Mouse (Mus musculus): ENCODE data around the gene Ddx41. TPM values are rescaled to one million over a fixed set of nuclear protein-coding genes. Genes with fewer than 3 reads are reported as not detected.
A peak's percentile ranks its signal among the peaks of the same experiment; 100 is the strongest.

The Ddx41 gene
- total RNA-seq, 2 experiments from 2014 or later: 1.3 to 17.6 TPM

DNA sequence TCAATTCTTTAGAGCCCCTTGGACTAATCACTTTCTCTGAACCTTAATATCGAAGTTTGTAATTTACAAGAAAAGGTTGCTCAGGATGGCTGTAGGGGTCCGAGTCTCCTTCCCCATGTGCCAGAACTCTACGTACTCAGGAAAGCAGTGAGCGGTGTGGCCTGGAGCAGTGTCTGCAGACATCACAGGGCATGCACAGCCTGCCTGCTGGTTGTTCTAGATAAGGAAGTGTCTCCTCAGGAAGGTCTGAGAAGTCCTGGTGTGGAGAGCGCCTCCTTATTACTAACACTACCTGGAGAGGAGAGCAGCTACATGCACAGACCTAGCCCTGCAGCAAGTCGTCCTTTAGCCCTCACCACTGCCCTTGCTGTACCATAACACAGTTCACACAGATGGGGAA, 8.3 kb upstream of the Ddx41 start:
- peak; percentile 75 for ATAC-seq (replicated peaks; ENCODE audit: low FRiP score, poor library complexity, severe bottlenecking)

GRCm38 (mm10) chr13:55543447-55543846, 7.0 kb upstream of the Ddx41 start:
- no peak for ATAC-seq (replicated peaks; ENCODE audit: low FRiP score, poor library complexity, severe bottlenecking)

DNA sequence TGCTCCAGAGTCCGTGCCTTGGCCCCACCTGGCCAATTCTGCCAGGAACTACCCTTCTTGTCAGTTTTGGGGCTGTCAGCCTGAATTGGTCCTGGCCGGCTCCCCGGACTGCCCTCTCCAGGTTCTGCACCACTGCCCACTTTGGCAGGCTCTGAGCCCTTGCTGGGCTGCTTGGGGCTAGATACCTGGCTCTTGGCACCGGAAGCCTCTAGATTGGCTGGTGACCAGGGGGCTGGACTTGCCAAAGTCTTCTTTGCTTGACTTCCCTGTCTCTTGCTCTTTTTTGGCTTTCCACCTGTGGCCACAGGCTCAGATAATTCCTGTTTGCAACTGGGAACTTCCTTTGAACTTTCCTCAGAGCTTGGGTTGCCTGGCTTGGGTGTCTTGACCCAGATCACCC, 6.4 kb upstream of the Ddx41 start:
- ATAC-seq (replicated peaks; ENCODE audit: low FRiP score, poor library complexity, severe bottlenecking): no peak

- no peak for ATAC-seq (replicated peaks; ENCODE audit: low FRiP score, poor library complexity, severe bottlenecking)
Observed at GRCm38 (mm10) chr13:55540933-55541332, 4.5 kb upstream of the Ddx41 start.

GRCm38 (mm10) chr13:55535796-55536193, 663 bp downstream of the Ddx41 start:
- 0 out of 2 replicates have a peak, but pooled peaks have one; percentile 5 for ATAC-seq (replicated peaks; ENCODE audit: low FRiP score, poor library complexity, severe bottlenecking)

GRCm38 (mm10) chr13:55535191-55535590, 1.3 kb downstream of the Ddx41 start:
- no peak for ATAC-seq (replicated peaks; ENCODE audit: low FRiP score, poor library complexity, severe bottlenecking)

DNA sequence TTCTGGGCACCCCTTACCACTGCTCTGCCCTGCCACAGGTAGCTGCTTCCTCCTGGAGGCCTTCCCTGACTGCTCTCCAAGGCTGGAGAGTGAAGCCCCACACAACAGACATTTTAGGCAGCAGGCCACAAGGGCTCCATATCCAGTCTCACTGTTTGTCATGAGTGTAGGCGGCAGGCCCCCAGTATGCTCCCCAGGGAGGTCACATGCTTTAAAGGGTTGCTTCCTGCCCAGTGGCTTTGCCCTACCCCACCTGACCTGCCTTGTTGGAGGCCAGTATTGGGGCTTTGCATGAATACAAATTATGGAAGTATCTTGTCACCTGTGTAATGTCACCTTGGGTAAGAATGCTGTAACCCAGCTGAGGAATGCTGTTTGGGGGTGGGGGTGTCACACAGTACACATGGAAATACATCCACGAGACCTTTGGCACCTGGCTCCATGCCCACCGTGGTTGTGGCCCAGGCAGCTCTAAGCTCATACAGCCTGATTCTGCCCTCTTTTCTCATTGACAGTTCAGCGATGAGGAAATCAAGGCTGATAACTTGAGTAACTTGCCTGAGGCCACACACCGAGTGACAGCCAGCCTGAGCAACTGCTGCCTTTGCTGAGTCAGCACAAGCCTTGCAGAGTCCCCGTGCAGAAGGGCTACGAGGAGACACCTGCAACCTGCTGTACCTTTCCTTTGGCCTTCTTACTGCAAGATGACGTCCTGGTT, 7.1 kb downstream of the Ddx41 start, which contains the start of gene Dok3:
TSS of gene Dok3 (minus strand) at position 99 of the 718 bp plus-strand sequence.
- ATAC-seq (replicated peaks; ENCODE audit: low FRiP score, poor library complexity, severe bottlenecking): no peak

GRCm38 (mm10) chr13:55527834-55528772, 8.4 kb downstream of the Ddx41 start:
- ATAC-seq (replicated peaks; ENCODE audit: low FRiP score, poor library complexity, severe bottlenecking): no peak

- ATAC-seq (replicated peaks; ENCODE audit: low FRiP score, poor library complexity, severe bottlenecking): no peak
Observed at GRCm38 (mm10) chr13:55527212-55527611, 9.2 kb downstream of the Ddx41 start.

GRCm38 (mm10) chr13:55525733-55526553, 10.5 kb downstream of the Ddx41 start:
- no peak for ATAC-seq (replicated peaks; ENCODE audit: low FRiP score, poor library complexity, severe bottlenecking)

DNA sequence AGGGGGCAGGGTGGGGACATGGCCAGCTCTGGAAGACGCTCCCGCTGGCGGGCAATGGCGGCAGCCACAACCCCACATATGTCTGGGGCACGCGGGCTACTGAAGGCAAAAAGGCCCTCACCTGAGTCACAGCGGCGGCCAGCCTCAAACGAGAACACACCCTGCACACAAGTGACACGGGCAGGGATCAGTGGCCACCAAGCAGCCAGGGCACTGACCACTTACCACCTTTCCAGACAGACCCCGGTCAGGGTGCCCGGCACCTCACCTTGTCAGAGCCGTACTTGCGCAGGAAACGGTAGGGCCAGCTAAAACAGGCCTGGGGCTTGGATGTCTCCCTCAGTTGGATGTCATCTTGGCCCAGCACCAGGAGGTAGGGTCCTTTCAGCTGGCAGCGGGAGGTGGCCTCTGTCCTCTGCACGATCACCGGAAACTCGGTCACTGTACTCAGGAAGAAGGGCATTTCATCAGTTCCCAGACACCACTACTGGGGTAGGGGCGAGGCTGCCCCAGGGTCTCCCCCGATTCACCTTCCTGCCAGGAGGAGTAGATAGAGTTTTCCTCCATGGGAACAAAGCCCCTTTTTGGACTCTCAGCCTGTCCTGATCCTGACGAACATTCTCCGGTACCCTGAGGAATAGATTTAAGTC, 12.4 kb downstream of the Ddx41 start:
- no peak for ATAC-seq (replicated peaks; ENCODE audit: low FRiP score, poor library complexity, severe bottlenecking)

- ATAC-seq (replicated peaks; ENCODE audit: low FRiP score, poor library complexity, severe bottlenecking): no peak
Observed at GRCm38 (mm10) chr13:55523278-55523677, 13.2 kb downstream of the Ddx41 start.

DNA sequence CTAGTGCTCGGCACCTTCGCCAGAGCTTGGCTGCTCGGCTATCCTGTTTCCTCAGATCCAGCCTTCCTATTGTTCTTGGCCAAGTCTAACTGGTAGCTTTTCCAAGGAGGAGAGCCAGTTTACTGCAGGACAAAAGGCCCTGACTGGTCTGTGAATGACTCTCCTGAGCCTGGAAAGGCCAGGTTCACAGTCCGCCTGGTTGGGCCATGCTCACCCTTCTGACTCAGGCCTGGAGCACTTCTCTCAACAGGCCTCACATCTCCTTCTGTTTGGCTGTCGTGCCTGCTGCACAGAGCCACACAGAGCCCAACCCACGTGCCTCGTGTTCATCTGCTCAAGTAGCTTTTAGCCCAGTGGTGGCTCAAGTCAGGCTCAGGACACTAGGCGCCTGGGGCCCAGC, 13.7 kb downstream of the Ddx41 start:
- ATAC-seq (replicated peaks; ENCODE audit: low FRiP score, poor library complexity, severe bottlenecking): no peak

GRCm38 (mm10) chr13:55519606-55520005, 16.9 kb downstream of the Ddx41 start:
- ATAC-seq (replicated peaks; ENCODE audit: low FRiP score, poor library complexity, severe bottlenecking): no peak

DNA sequence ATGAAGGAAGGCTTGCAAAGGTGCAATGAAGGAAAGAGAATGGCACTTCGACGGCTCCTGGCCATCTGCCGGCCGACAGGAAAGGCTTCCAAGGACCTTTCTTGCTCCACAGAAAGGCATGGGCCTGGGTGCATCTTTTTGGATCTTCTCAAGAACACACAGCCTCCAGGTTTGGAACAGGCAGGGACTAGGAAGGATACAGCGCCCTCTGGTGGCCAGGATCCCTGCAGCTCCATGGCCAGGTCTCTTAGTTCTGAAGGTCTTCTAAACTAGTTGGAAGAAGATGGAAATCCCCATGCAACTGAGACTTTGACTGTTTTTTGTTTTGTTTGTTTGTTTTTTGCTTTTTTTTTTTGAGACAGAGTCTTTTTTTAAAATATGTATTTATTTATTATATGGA, 19.5 kb downstream of the Ddx41 start:
- ATAC-seq (replicated peaks; ENCODE audit: low FRiP score, poor library complexity, severe bottlenecking): 0 out of 2 replicates have a peak, but pooled peaks have one; percentile 50

- no peak for ATAC-seq (replicated peaks; ENCODE audit: low FRiP score, poor library complexity, severe bottlenecking)
Observed at GRCm38 (mm10) chr13:55513828-55514227, 22.6 kb downstream of the Ddx41 start.

GRCm38 (mm10) chr13:55513111-55513748, 23.2 kb downstream of the Ddx41 start, which contains the start of gene Pdlim7:
Pdlim7 (minus strand) TSS chr13:55513676.
- ATAC-seq (replicated peaks; ENCODE audit: low FRiP score, poor library complexity, severe bottlenecking): peak; percentile 85

DNA sequence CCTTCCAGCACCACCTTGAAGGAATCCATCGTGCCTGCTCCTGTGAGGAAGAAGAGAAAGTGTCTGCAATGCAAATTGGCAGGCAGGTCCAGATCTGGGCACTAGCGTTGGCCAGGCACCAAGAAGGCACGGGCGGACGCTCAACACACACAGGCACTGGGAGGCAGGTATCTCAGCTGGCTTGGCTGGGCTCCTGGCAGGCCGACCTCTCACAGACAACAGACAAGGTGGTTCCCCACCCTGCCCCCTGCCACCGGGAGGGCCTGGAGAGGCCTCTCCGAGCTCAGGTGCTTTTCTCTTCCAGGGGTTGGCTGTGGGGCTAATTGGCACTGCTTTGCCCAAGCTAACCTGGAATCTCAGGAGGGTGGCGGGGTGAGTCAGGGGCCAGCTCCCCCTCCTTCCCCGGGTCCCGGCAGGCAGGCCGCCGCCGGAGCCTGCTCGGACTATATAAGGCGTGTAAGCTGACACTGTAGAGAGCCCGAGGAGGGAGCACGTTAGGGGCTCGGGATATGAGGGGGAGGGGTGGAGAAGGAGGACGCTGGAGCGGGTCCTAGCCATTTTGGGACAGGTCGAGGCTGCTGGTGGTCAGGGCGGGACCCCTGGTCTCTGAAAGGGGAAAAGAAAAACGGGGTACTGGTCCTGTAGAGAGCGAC, 24.0 kb downstream of the Ddx41 start:
- ATAC-seq (replicated peaks; ENCODE audit: low FRiP score, poor library complexity, severe bottlenecking): no peak
